Mouse (Mus musculus): Measurements from ENCODE around the gene Tagap1.
"Not testable (repeated sequence)": the region's sequence is repeated elsewhere in the genome, so short reads cannot be mapped to it uniquely, and the experiment has no call there.

DNA sequence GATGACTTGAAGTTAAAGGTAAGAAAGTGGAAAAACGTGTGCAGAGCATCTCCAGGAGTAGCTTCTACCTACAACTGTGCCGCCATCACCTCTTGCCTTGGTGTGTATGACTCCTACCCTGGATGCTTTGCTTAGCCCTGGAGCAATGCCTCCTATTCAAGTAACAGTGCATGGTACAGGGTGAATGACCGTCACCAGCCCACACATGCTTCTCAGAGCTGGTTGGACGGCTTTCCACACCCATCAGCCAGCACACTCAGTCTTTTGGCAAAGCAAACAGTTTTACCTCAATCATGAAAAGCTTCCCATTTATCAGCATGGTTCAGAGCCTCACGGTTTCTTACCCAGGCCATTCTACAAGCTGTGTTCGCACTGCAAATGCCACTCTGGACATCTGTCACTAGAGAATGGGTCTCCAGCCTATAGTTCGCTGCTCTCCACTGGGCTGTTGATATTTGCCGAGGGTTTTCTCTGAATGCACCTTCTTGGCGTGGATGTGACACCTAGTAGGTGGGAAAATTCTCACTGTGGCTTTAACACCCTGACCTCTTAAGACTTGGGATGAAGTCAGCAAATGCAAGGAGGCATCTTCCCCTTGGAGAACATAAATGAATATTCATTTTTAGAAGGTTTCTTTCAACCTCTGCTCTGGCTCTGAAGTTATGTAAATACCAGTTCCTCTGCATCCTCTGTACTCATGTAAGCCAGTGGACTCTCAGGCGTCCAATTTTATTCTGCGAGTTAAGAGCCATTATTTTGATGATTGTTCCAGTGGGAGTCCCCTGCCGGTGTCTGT is 41.0 kb upstream of the Tagap1 start:
- TF ChIP-seq CTCF (IDR thresholded peaks at IDR 0.05; ENCODE audit: low read depth, low read length); POLR2A (IDR thresholded peaks at IDR 0.05; ENCODE audit: extremely low read depth, insufficient read depth, low read length): not testable (repeated sequence)
